Mouse (Mus musculus) heart, postnatal 14 days (tissue): Measurements from ENCODE around the gene Lmln. TPM values are rescaled to one million over a fixed set of nuclear protein-coding genes. Genes with fewer than 3 reads are reported as not detected.
"Not testable (repeated sequence)": the region's sequence is repeated elsewhere in the genome, so short reads cannot be mapped to it uniquely, and the experiment has no call there.

ENCODE experiments used
- DNase-seq, 2 experiments: peaks; one replicate each; pipeline ENCODE4 v3.0.0; 2021 to 2022
- intact Hi-C: fragments of 180-260 bp; cut with DNase I; formaldehyde crosslinking; loops from one replicate; pipeline ENCODE4 v1.15.1; 2025
- total RNA-seq, 2 experiments: library from RNA; stranded (reverse); gene quantifications; 2 replicates each; pipeline ENCODE4 v1.2.3; 2021

Lmln gene
- total RNA-seq, 2 experiments from 2014 or later = 1.9 to 5.0 TPM

GRCm38 (mm10) chr16:33056095-33056785 lies 6.1 kb upstream of the Lmln start, which contains the start of the genes Iqcg and Rpl35a:
Iqcg (minus strand) TSS chr16:33056218.
Rpl35a (plus strand) TSS chr16:33056453.
- intact Hi-C loops = no loop called here
- peak; percentile 90 to 92 for DNase-seq

GRCm38 (mm10) chr16:33056786-33057185 lies 5.5 kb upstream of the Lmln start:
- intact Hi-C loops = no loop called here
- DNase-seq = no peak

- DNase-seq = no peak
- intact Hi-C loops = no loop called here
These were observed 4.3 kb upstream of the Lmln start for GRCm38 (mm10) chr16:33058033-33058432.

GRCm38 (mm10) chr16:33058656-33059055 lies 3.7 kb upstream of the Lmln start:
- DNase-seq, intact Hi-C loops: not testable (repeated sequence)

- intact Hi-C loops = no loop called here
- no peak for DNase-seq
These were observed 2.9 kb upstream of the Lmln start for GRCm38 (mm10) chr16:33059471-33059870.

- intact Hi-C loops = no loop called here
- DNase-seq = no peak
These were observed 1.4 kb upstream of the Lmln start for GRCm38 (mm10) chr16:33060926-33061325.

GRCm38 (mm10) chr16:33061400-33061799 lies 921 bp upstream of the Lmln start:
- DNase-seq = no peak
- intact Hi-C loops = no loop called here

GRCm38 (mm10) chr16:33062682-33063131 lies 386 bp downstream of the Lmln start:
- intact Hi-C loops = no loop called here

GRCm38 (mm10) chr16:33063267-33063666 lies 946 bp downstream of the Lmln start:
- intact Hi-C loops = no loop called here

More at GRCm38 (mm10) chr16:33062682-33063131, 386 bp downstream of the Lmln start:
- DNase-seq = no peak

GRCm38 (mm10) chr16:33064636-33065035 lies 2.3 kb downstream of the Lmln start:
- intact Hi-C loops = no loop called here
- DNase-seq = no peak

More at GRCm38 (mm10) chr16:33063267-33063666, 946 bp downstream of the Lmln start:
- no peak for DNase-seq

GRCm38 (mm10) chr16:33070928-33071327 lies 8.6 kb downstream of the Lmln start:
- no peak for DNase-seq
- intact Hi-C loops = no loop called here

- intact Hi-C loops = no loop called here
- no peak for DNase-seq
These were observed 10.7 kb downstream of the Lmln start for GRCm38 (mm10) chr16:33072871-33073557.

- DNase-seq = no peak
- intact Hi-C loops = no loop called here
These were observed 12.6 kb downstream of the Lmln start for GRCm38 (mm10) chr16:33074967-33075366.

- intact Hi-C loops = no loop called here
- DNase-seq = no peak
These were observed 13.8 kb downstream of the Lmln start for GRCm38 (mm10) chr16:33076078-33076477.

GRCm38 (mm10) chr16:33077069-33077627 lies 14.8 kb downstream of the Lmln start:
- DNase-seq = no peak
- intact Hi-C loops = no loop called here

GRCm38 (mm10) chr16:33080063-33080462 lies 17.7 kb downstream of the Lmln start:
- intact Hi-C loops = no loop called here
- DNase-seq = no peak

- no peak for DNase-seq
- intact Hi-C loops = no loop called here
These were observed 20.6 kb downstream of the Lmln start for GRCm38 (mm10) chr16:33082951-33083350.

GRCm38 (mm10) chr16:33083996-33084395 lies 21.7 kb downstream of the Lmln start:
- intact Hi-C loops = no loop called here
- no peak for DNase-seq

GRCm38 (mm10) chr16:33085666-33086065 lies 23.3 kb downstream of the Lmln start:
- no peak for DNase-seq
- intact Hi-C loops = no loop called here

GRCm38 (mm10) chr16:33113726-33114125 lies 51.4 kb downstream of the Lmln start:
- intact Hi-C loops = no loop called here

GRCm38 (mm10) chr16:33123373-33123772 lies 61.1 kb downstream of the Lmln start:
- no peak for DNase-seq
- intact Hi-C loops = no loop called here

More at GRCm38 (mm10) chr16:33113726-33114125, 51.4 kb downstream of the Lmln start:
- DNase-seq = no peak
